Mouse (Mus musculus) brown adipose tissue, adult 24 weeks (tissue): ENCODE data around the gene Ptgr1. TPM values are rescaled to one million over a fixed set of nuclear protein-coding genes. Genes with fewer than 3 reads are reported as not detected.

Experiments
- H3K27ac ChIP-seq: fragments of 200-500 bp; replicated peaks from 2 replicates; pipeline ENCODE4 v1.5.1; 2012; ENCODE audit warnings: low read depth, mild to moderate bottlenecking, low read length
- H3K4me1 ChIP-seq: fragments of 200-500 bp; 2 replicates; pipeline ENCODE4 v1.6.1; 2012; ENCODE audit warnings: low read length, mixed read lengths; ENCODE audit not compliant: control insufficient read depth, insufficient read depth, insufficient read length
- H3K4me3 ChIP-seq: fragments of 200-500 bp; 2 replicates; pipeline ENCODE4 v1.5.1; 2012; ENCODE audit warnings: low read depth, mild to moderate bottlenecking, low read length, moderate library complexity; ENCODE audit not compliant: insufficient read depth
- polyA plus RNA-seq: library from polyadenylated mRNA; stranded (reverse); fragments of >200 nt; gene quantifications from 2 replicates; pipeline ENCODE4 v1.2.4, GENCODE M21; 2012; ENCODE audit not compliant: missing spikeins, insufficient read depth, insufficient read length

Gene Ptgr1
- polyA plus RNA-seq, 1 experiment, result 3.4 TPM

DNA sequence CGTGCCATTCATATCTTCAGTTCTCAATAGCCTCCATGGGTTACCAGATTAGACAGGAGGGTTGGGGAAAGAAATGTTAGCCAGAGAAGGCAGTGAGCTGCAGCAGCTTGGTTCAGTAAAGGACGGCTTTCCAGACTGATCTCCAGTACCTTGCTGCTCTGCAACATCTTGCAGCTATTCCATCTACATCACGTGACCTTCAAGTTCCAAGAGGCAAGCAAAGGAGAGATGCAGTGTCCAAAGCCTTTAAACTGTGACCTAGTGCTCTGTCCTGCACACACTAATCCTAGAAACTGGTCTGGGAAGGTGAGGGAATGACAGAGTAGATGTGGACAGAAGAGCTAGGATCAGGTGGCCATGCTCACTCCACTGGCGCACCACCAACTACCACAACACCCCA, 23.6 kb downstream of the Ptgr1 start:
- Histone ChIP-seq H3K4me1 (no peaks in the 10 kb centered on the region), H3K27ac (no peak overlapping the region), H3K4me3 (no peak overlapping the region)

DNA sequence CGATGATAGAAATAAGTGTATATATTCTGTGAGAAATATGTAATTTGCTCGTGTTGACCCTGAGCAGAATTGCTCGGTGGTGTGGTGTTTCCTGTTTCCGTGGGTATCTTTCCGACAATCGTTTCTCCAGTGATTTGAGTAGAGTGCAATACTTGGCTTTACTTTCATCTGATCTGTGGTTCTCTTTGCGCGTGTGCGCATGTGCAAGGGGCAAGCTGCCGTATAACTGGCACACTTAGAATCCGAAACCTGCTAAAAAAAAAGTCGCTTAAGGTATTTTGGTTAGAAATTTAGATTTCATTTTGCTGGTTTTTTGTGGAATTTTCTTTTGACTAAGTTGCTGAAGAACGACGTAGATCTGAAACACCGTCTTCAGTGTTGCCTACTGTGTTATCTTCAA, 25.2 kb downstream of the Ptgr1 start:
- Histone ChIP-seq H3K4me3 (no peak overlapping the region), H3K4me1 (no peaks in the 10 kb centered on the region), H3K27ac (no peak overlapping the region)

DNA sequence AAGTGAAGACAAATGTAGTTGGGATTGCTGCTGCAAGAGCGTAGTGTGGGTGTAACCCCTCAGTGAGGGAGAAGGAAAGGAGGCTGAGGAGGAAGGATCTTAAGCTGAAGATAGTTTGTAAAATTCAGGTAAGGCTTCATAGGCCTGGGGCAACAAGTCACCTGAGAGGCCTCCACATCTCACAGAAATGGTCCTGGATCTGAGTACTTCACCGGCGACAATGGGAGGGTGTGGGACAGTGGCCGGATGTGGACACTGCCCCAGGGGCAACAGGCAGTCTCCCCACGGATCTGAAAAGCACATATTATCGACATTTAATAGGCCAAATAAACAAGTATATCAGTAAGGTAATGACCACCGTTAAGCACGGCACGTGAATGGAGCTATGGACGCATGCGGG, 34.3 kb downstream of the Ptgr1 start:
- Histone ChIP-seq H3K4me1 (no peaks in the 10 kb centered on the region), H3K4me3 (no peak overlapping the region), H3K27ac (no peak overlapping the region)

DNA sequence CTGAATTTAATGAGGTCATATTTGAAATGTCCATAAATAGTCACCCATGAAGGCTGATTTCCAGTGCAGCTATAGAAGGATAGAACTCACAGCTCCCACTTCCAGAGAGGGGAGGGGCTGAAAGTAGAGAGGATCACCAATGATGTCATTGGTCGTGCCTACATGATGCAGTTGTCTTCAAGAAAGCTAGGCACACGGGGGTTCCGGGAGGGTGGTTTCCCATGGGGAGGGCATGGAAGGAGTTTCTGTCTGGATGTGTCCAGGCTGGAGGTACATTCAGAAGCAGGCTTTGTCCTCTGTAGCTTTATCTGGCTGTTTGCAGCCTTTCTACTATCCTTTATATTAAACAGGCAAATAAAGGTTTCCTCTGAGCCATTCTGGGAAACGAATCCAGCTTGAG, 38.5 kb downstream of the Ptgr1 start:
- Histone ChIP-seq H3K4me3 (no peak overlapping the region), H3K4me1 (no peaks in the 10 kb centered on the region), H3K27ac (no peak overlapping the region)

DNA sequence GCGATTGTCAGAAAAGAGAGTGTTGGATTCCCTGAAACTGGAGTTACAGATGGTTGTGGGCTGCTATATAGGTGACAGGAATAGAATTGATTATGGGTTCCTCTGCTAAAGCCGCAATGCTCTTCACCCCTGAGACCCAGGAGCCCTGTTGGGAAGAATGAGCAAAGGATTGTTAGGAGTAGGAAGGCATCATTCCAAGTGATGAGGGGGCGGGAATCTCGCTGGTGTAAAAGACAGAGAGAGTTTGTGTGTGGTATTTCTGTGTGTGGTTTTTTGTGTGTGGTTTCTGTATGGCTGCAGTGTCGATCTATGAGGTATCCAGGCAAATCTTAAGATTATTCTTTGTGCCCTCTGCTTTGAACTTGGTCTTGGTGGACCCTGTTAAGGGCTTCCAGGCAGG, 42.2 kb downstream of the Ptgr1 start:
- H3K4me3 ChIP-seq, result no peak overlapping the region
- no peak overlapping the region for H3K27ac ChIP-seq
- no peaks in the 10 kb centered on the region for H3K4me1 ChIP-seq

DNA sequence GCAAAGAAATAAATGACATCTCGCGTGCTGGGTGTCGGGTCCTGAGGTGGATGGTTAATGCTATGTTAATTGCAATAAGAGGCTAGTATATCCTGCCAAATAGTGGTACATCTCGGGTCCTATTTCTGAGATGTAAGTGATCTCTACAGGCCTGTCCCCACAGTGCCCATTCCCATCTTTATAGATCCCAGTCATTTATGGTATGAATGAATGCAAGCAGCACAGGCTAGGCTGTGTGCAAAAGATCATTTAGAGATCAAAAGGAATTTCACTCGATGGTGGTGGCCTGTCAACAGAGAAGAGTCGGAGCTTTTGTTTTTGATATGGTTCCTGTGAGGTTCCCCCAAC, 42.7 kb downstream of the Ptgr1 start:
- Histone ChIP-seq H3K4me1 (no peaks in the 10 kb centered on the region), H3K4me3 (peak overlapping the region; percentile 71; the same call in 1 of the 2 replicates), H3K27ac (no peak overlapping the region)

DNA sequence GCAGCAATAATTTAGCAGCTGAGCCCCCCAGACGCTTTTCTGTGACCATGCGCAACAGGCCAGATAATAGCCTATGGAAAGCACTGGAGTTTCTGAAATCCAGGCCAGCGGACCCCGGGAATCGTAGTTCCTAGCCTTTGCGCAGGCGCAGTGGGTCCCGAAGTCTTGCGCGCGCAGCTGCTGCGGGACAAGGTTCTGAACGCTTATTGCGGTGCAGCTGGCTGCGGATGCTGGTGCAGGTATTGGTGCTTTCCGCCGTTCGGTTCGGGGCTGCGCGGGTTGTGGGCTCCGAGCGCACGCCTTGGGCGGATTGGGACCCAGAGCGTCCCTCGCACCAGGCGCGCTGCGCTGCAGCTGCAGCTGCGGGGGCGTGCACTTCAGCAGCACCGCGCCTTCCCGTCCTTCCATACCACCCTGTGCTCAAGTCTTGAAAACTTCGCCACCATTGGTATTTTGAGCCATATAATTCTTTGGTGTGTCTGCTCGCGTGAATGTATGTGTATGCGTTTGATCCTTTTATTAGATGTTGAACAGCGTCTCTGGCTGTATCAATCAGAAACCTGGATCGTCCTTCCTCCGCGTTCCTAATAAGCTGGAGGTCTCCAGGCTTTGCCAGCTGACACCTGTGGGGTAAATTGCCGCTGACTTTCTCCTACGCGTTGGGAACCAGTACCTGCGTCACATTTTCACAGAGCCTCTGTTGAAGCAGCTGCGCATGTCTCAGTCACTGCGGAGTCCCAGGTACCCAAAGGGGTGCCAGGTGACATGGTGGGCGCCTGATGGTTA, 43.3 kb downstream of the Ptgr1 start, which contains the start of gene Zkscan16:
Gene Zkscan16, plus strand, starts transcription at position 209 of the 786 bp plus-strand sequence.
- Histone ChIP-seq H3K27ac (no peak within 1 kb of the TSS), H3K4me1 (no peaks in the 10 kb centered on the region), H3K4me3 (peak within 1 kb of the TSS; percentile 71)

DNA sequence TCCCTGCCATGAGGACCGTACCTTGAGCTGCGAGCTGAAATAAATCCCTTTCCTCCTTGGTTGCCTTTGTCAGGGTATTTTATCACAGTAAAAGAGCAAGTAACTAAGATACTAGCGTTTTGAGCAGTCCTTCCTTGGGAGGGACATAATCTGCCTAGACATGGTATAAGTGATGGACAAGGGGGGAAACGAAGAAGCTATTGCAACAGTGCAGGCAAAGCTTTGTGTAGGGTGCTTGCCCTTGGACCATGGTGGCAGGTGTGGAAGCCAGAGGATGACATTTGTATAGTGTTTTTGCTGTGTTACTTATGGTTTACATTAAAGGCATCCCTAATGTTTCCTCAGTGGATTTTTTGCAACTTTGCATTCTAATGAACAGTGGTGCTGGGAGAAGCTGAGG, 44.0 kb downstream of the Ptgr1 start:
- H3K4me1 ChIP-seq, result no peaks in the 10 kb centered on the region
- H3K27ac ChIP-seq, result no peak overlapping the region
- H3K4me3 ChIP-seq, result peak overlapping the region; percentile 71; the same call in 1 of the 2 replicates

DNA sequence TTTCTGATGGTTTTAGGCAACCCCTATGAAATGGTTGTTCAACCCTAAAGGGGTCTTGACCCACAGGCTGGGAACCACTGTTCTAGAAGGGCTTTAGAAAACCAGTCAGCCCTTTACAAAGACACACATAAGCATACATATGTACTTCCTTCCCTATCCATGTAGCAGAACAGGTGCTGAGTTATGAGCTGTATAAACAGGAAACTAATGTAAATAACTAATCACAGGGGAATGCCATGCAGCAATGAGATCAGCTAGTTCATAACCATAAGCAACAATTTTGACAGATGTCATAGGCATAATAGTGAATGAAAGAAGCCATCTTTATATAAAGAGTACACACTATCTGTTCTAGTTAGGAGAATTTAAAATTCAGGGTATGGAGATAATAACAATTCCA, 45.3 kb downstream of the Ptgr1 start:
- Histone ChIP-seq H3K4me1 (no peaks in the 10 kb centered on the region), H3K27ac (no peak overlapping the region), H3K4me3 (no peak overlapping the region)

DNA sequence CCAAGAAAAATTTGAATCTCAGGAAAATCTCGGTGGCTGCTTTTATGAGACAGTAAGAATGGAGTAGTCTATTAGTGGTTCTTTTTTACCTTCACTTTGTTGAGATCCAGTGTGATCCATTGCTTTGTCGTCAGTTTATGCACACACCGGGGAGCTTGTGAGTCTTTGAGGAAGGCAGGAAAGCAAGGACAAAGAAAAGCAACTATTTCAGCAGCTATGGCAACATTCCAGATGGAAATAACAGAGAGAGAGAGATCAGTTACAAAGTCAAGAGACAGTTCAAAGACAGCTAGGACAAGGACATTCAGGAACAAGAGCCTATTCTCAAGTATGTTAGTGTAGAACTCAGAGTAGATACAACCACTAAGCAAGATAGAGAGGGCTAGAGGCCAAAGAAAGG, 51.1 kb downstream of the Ptgr1 start:
- H3K4me3 ChIP-seq, result no peak overlapping the region
- H3K27ac ChIP-seq, result no peak overlapping the region
- H3K4me1 ChIP-seq, result no peaks in the 10 kb centered on the region; the same call in 1 of the 2 replicates

DNA sequence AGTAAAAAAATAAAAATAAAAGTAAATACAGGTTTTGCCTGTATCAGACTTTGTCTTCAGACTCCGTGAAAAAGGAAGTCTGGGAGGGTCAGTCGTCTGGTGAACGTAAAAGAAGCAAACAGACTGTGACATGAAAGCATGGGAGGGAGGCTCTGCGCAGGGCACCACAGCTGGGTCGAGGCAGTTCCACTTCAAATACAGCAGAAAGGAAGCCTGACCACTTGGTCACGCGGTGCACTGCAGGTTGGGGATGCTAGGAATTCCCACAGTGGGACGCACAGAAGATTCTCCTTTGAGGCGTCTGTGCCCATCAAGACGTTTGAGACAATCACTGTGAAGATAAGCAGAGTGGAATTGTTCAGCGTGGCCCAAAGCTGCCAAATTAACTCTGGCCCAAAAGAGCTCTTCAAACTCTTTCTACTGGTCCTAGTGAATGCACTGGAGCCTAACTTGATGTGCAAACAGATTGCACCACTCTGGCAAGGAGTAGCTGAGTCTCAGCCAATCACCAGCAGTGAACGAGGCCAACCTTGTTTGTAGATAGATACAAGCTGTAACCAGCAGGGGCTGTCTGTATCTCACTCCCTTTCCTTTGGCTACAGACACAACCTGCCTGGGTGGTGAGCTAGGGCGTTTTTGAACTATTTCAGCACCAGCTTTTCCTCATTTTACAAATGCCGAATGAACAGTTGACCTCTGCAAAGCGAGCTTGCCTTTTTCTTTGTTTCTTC, 52.0 kb downstream of the Ptgr1 start:
- Histone ChIP-seq H3K4me3 (no peak overlapping the region), H3K4me1 (no peaks in the 10 kb centered on the region; the same call in 1 of the 2 replicates), H3K27ac (no peak overlapping the region)

DNA sequence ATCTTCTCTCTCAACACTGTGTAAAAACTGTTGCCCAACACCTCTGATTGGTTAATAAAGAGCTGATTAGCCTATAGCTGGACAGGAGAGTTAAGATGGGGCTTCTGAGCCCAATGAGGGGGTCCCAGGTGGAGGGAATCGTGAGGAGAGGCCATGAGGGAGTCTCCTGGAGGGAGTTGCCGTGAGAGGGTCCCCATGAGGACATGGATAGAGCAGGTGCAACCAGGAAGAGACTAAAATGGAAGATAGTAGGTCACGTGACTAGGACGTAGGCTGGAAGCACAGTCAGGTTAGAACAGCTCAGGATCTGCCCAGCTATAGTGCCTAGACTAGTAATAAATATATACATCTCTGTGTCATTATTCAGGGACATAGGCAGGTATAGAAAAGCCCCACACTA, 52.6 kb downstream of the Ptgr1 start:
- no peak overlapping the region for H3K27ac ChIP-seq
- no peaks in the 10 kb centered on the region; the same call in 1 of the 2 replicates for H3K4me1 ChIP-seq
- H3K4me3 ChIP-seq, result no peak overlapping the region

DNA sequence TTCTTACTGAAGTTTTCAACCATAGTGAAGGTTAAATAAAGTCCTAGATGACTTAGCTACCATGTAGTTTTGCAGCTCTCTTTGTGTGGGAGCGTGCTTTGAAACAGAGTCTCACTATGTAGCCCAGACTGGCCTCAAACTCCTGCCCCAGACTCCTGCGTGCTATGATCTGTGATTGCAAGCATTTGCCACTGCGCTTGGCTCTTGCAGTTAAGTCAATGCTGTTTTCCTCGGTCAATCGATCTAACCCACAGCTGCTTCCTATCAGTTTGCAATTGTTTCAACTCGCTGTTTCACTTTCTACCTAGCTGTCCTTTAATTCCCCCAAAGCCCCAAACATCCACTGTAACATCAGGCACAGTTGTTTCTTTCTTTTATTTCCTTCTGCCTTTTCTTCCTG, 54.4 kb downstream of the Ptgr1 start:
- H3K4me3 ChIP-seq, result no peak overlapping the region
- H3K27ac ChIP-seq, result no peak overlapping the region
- H3K4me1 ChIP-seq, result no peaks in the 10 kb centered on the region; the same call in 1 of the 2 replicates

DNA sequence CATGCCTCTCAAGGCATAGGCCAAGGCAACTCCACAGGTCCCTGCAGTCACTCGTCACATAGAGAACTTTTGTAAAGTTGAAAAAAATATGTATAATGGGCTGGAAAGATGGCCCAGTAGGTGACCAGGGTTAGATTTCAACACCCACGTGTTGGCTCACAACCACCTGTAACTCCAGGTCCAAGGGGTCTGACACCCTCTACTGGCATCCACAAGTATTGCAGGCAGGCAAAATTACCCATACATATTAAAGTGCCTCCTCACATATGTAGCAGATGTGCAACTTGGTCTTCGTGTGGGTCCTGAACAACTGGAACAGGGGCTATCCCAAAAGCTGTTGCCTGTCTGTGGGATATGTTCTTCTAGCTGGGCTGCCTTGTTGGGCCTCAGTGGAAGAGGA, 59.3 kb downstream of the Ptgr1 start:
- H3K27ac ChIP-seq, result no peak overlapping the region
- no peaks in the 10 kb centered on the region for H3K4me1 ChIP-seq
- no peak overlapping the region for H3K4me3 ChIP-seq

DNA sequence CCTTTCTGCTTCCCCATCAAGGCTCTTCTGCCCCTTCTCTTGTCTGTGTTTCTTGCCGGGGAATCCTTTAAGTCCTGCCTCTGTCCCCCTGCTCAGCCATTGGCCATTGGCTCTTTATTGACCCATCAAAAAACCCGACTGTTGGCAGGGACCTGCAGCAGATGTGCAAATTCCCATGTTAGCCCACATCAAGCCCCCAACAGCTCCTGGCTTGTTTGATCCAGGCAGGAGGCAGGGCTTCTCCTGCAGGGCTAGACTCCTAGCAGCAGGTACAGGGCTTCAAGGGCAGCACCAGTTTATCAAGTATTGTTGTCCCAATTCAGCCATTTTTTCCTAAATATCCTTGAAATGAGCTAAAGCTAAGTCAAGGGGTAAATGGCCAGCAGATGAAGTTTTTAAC, 60.8 kb downstream of the Ptgr1 start:
- H3K4me1 ChIP-seq, result no peaks in the 10 kb centered on the region
- no peak overlapping the region for H3K4me3 ChIP-seq
- H3K27ac ChIP-seq, result no peak overlapping the region

DNA sequence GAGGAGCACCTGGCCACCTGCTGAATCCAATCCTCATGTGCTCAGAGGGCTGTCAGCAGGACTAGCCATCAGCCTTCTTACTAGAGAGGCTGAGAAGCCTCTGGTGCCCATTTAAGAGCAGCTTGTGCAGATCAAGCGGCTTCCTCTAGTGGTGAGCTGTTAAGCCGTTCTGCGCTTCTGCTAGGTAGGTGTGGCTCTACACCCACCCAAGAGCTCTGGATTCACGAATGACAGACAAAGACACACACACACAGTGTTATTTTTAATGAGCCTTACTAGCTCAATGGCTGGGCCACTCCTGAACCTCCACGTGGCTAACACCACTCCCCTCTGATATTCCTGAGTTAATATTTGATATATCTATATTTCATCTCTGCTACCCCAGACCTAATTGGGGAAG, 61.3 kb downstream of the Ptgr1 start:
- Histone ChIP-seq H3K4me1 (no peaks in the 10 kb centered on the region), H3K27ac (no peak overlapping the region), H3K4me3 (no peak overlapping the region)
